Mouse (Mus musculus): ENCODE data around the gene Gm21762.
"Not testable (repeated sequence)": the region's sequence is repeated elsewhere in the genome, so short reads cannot be mapped to it uniquely, and the experiment has no call there.

- TF ChIP-seq GATA1, TAL1 (IDR thresholded peaks at IDR 0.05; ENCODE audit: low read length): not testable (repeated sequence)
Measured at GRCm38 (mm10) chr13:120220922-120221321, 5.2 kb upstream of the Gm21762 start.

Measured in erythroblast, embryonic 14.5 days (primary cell).